Mouse (Mus musculus) olfactory bulb, adult 2 months (tissue): ENCODE measurements around the gene Zfp804b. TPM values are rescaled to one million over a fixed set of nuclear protein-coding genes. Genes with fewer than 3 reads are reported as not detected.

Experiments used
- H3K27ac ChIP-seq: fragments of 200-500 bp; 2 replicates; pipeline ENCODE4 v1.5.1; 2012; ENCODE audit warnings: low read depth, low read length; ENCODE audit not compliant: insufficient read depth
- H3K4me1 ChIP-seq: fragments of 200-500 bp; 2 replicates; pipeline ENCODE4 v1.6.1; 2012; ENCODE audit warnings: low read length; ENCODE audit not compliant: control insufficient read depth, insufficient read depth
- H3K4me3 ChIP-seq: fragments of 200-500 bp; 2 replicates; pipeline ENCODE4 v1.5.1; 2012; ENCODE audit warnings: mild to moderate bottlenecking, low read depth, low read length, moderate library complexity; ENCODE audit not compliant: insufficient read depth
- CTCF ChIP-seq: fragments of 200-500 bp; IDR thresholded peaks from 2 replicates; pipeline ENCODE4 v1.5.1; 2012; ENCODE audit warnings: low read depth, mild to moderate bottlenecking, low read length, moderate library complexity; ENCODE audit not compliant: insufficient read depth
- POLR2A ChIP-seq: fragments of 200-500 bp; IDR thresholded peaks from 2 replicates; pipeline ENCODE4 v1.6.1; 2012; ENCODE audit warnings: mild to moderate bottlenecking, low read depth, low read length, moderate library complexity; ENCODE audit not compliant: insufficient read depth
- WGBS: fragments of 180-500 bp; shearing (Covaris S2); methylation state at CpG from one replicate; pipeline ENCODE4 v1.1.7; 2018; 5-methylcytosine and 5-hydroxymethylcytosine counted together
- polyA plus RNA-seq: library from polyadenylated mRNA; stranded (reverse); fragments of >200 nt; gene quantifications from 2 replicates; pipeline ENCODE4 v1.2.4, GENCODE M21; 2012; ENCODE audit warnings: low replicate concordance; ENCODE audit not compliant: missing spikeins, insufficient read depth, insufficient read length

Gene Zfp804b
- polyA plus RNA-seq, 1 experiment: not detected

- Histone ChIP-seq H3K4me1 (no peaks in the 10 kb centered on the region), H3K27ac (no peak overlapping the region), H3K4me3 (no peak overlapping the region)
- TF ChIP-seq CTCF (no peak), POLR2A (no peak)
- 66% methylated on average over 2 of the region's 2 CpGs for WGBS
Measured at GRCm38 (mm10) chr5:6795396-6795795, 549.2 kb downstream of the Zfp804b start.

GRCm38 (mm10) chr5:6769357-6769892 lies 575.1 kb downstream of the Zfp804b start:
- Histone ChIP-seq H3K4me1 (no peaks in the 10 kb centered on the region), H3K27ac (no peak overlapping the region), H3K4me3 (no peak overlapping the region)
- no peak for TF ChIP-seq CTCF
- no peak for TF ChIP-seq POLR2A
- 85% methylated on average over 6 of the region's 6 CpGs for WGBS

Other genes starting within 250 kb of the Zfp804b start
- gene Tex47, start 40.6 kb downstream of the Zfp804b start, polyA plus RNA-seq: not detected in 2 replicates